Mouse (Mus musculus): Measurements from ENCODE around the gene Psapl1. TPM values are rescaled to one million over a fixed set of nuclear protein-coding genes. Genes with fewer than 3 reads are reported as not detected.

Gene Psapl1
- polyA plus RNA-seq, 1 experiment from 2014 or later = 0.12 TPM

- Histone ChIP-seq H3K9ac (ENCODE audit: low read length) (no peak overlapping the region), H3K36me3 (ENCODE audit: control insufficient read depth, insufficient read depth) (no peaks in the 10 kb centered on the region), H3K4me3 (ENCODE audit: low read length) (no peak overlapping the region), H3K27me3 (ENCODE audit: control insufficient read depth, insufficient read depth, low read length) (peaks cover 4% of the 10 kb centered on the region; the same call in 1 of the 2 replicates), H3K27ac (ENCODE audit: low read length) (no peak overlapping the region), H3K9me3 (replicated peaks; ENCODE audit: control insufficient read depth, low read length) (no peaks in the 10 kb centered on the region), H3K4me1 (ENCODE audit: control insufficient read depth, insufficient read depth, low read length) (peaks cover 19% of the 10 kb centered on the region), H3K4me2 (ENCODE audit: low read depth, low read length) (peak overlapping the region; percentile 13; the same call in 1 of the 2 replicates)
- 38% methylated on average over 18 of the region's 18 CpGs for WGBS
- 0 out of 2 replicates have a peak, but pooled peaks have one; percentile 33 for ATAC-seq (replicated peaks; ENCODE audit: extremely low read depth, insufficient read depth, low FRiP score)
Observed at GRCm38 (mm10) chr5:36254642-36255516, 51.1 kb downstream of the Psapl1 start.

Other genes with a start within 250 kb of the Psapl1 start
- 8.2 and 10.7 TPM in 2 replicates for gene Sorcs2, start 194.1 kb downstream of the Psapl1 start, polyA plus RNA-seq (2015; fragmentation: Nextera tagmentation; extraction: Ambion mirVana)